Mouse (Mus musculus) megakaryocyte-erythroid progenitor cell, adult 5 weeks (primary cell): ENCODE results near the gene Ints13. TPM values are rescaled to one million over a fixed set of nuclear protein-coding genes. Genes with fewer than 3 reads are reported as not detected.

Experiments
- polyA plus RNA-seq: library from polyadenylated mRNA; stranded (reverse); fragments of >175 nt; gene quantifications from 2 replicates; pipeline ENCODE4 v1.2.3, GENCODE M21; 2012

Ints13 gene
- polyA plus RNA-seq: 27.9 and 46.9 TPM in 2 replicates

DNA sequence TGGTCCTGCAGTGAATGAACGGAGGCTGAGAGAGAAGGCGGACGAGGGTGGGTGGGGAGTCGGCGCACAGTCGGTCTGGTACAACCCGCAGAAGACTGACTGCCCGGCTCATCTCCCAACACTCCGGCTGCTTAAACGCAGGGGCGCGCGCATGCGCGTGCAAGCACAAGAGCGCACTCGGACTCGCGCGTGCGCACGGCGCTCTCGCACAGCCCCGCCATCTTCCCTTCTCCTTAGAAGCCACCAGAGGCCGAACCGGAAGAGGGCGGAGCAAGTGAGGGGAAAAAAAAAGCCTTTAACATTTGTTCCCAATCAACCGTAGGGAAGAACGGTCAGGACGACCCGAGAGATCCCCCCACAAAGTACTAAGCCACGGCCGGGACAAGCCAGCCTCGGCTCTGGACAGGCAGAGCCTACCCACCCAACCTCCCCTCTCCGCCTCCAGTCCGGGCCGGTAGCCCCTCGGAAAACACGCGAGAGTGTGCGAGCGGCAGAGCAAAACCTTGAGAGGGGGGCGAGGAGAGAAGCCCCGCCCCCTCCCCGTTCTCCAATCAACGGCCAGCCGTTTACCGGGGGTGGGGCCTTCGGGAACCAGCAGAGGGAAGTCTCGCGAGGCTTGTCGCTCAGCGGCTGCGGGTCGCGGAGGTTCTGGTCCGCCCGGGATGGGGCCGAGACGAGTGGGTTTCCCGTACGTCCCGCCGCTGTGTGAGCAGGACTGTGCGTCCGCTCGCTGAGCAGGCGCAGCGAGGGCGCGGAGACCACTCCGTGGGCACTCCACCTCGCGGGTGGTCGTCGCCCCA, at the start of gene Ints13:
Ints13 (minus strand) TSS at position 526 of the 800 bp plus-strand sequence.

DNA sequence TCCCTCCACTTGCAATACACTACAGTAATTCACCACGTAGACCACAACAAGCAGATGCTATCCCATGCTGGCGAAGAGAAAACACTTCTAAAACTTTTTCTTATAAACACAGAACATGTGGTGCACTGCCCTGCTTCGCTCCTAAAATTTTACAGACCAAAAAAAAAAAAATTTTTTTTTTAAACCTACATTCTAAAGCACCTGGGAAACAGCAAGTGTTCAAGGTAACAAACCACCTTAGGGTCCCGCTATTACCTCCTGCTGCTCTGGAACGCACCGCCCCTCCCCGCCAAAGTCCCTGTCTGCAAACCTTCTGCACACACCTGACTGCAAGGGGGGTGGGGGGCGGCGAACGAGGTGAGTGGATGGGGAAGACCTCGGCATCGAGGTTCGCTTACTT, 732 bp downstream of the Ints13 start, which contains the start of gene Fgfr1op2:
Fgfr1op2 (plus strand) TSS at position 301 of the 400 bp plus-strand sequence.

DNA sequence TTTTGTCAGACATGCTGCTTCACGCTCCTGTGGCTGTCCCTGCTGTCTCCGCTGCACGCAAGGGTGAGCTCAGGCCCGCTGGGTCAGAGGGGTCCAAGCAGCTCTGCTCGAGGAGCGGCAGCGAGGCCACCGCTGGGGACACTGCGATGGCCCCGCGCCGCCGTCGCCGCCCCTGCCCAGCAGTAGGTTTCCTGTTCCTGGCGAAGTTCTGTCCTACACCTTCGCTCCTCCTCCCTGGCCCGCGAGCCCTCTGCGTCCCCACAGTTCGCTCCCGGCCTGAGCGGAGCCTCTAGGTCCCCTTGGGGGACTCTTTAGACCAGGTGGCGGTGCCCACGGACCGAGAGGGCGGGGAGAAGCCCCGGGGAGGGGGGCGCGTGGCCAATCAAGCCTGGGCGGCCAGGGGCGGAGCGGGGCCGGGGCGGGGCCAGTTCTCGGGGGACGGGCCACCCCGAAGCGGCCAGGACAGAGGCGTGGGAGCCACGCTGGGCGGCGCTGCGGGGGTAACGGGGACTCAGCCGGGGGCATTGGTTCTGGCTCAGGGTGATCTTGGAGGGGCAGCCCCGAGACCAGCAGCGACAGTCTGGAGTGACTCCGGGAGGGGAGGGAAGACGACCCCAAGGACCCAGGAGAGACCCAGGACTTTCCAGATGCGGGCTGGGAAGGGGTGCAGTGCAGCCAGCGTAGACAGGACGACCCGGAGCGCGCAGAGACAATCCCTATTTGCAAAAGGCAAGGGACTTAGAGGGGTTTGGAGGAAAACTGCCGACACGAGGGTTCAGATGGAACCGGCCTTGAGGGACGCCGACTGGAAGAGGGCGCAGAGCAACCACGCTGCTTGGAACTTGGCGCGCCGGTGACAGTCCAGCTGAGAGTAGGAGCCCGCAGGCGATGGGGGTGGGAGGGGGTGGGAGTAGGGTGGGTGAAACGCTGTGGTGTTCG, 75.5 kb downstream of the Ints13 start, which contains the start of gene Itpr2:
Itpr2 (minus strand) TSS at position 358 of the 939 bp plus-strand sequence.

Other genes with a start within 250 kb of the Ints13 start
- 3.1 and 4.7 TPM in 2 replicates for gene Itpr2, start 75.6 kb downstream of the Ints13 start, polyA plus RNA-seq
- 95.5 and 103 TPM in 2 replicates for gene Fgfr1op2, start 632 bp downstream of the Ints13 start, polyA plus RNA-seq
- gene Med21, start 64.7 kb upstream of the Ints13 start, polyA plus RNA-seq: 6.0 and 9.6 TPM in 2 replicates
- gene Tm7sf3, start 65.0 kb upstream of the Ints13 start, polyA plus RNA-seq: 44.3 and 64.3 TPM in 2 replicates
- 0.36 and 0.63 TPM in 2 replicates for gene Stk38l, start 147.2 kb upstream of the Ints13 start, polyA plus RNA-seq
- not detected in 2 replicates for gene Arntl2, start 218.2 kb upstream of the Ints13 start, polyA plus RNA-seq